Mouse (Mus musculus) ES-Bruce4 (cell line): ENCODE data around the gene Cisd3.

ENCODE experiments used
- CTCF ChIP-seq: IDR thresholded peaks from one replicate; pipeline ENCODE4 v1.8.1; 2011; ENCODE audit warnings: low read depth, low read length
- EP300 ChIP-seq: IDR thresholded peaks from 2 replicates; pipeline ENCODE4 v1.6.1; 2011; ENCODE audit warnings: low read depth, low read length; ENCODE audit not compliant: insufficient read depth

- TF ChIP-seq CTCF = no peak
- TF ChIP-seq EP300 = peak; percentile 100
These were observed 23.3 kb upstream of the Cisd3 start for GRCm38 (mm10) chr11:97662207-97662892.
